Mouse (Mus musculus): ENCODE data around the gene Gm20388.

DNA sequence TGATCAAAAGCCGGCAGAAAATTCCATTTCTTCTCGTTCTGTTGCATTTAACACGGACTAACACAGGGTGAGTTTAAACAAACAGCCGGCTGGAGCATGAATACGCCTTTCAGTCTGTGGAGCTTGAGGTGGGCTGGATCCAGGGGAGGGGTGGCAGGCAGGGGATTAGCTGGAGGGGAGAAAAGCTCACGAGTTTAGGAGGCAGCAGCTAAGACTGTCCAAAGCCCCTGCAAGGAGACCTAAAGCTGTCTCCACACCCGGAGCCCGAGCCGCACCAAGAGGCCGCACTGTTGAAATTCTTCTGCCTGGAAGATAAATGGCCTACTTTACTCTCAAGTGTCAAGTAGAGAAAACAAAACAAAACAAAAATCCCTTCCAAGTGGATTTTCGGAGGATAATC lies 1485.5 kb downstream of the Gm20388 start:
- TF ChIP-seq CTCF (IDR thresholded peaks at IDR 0.05; ENCODE audit: low read depth, low read length) (no peak), GATA1 (IDR thresholded peaks at IDR 0.05; ENCODE audit: borderline replicate concordance, low read length) (no peak), GATA2 (IDR thresholded peaks at IDR 0.05; ENCODE audit: borderline replicate concordance, low read depth, low read length) (no peak)

Measured in G1E (cell line).